Mouse (Mus musculus) ovary, postnatal 36 days (tissue): ENCODE results near the gene Ccdc174.
"Not testable (repeated sequence)": the region's sequence is repeated elsewhere in the genome, so short reads cannot be mapped to it uniquely, and the experiment has no call there.

Experiments
- DNase-seq: peaks from one replicate; pipeline ENCODE4 v3.0.0; 2022; ENCODE audit warnings: low spot score, mixed read lengths

The Ccdc174 gene

GRCm38 (mm10) chr6:91877885-91878651, at the start of gene Ccdc174:
Gene Ccdc174, plus strand, starts transcription at chr6:91878053.
- peak; percentile 85 for DNase-seq

- no peak for DNase-seq
These were observed 44.9 kb upstream of the Ccdc174 start for GRCm38 (mm10) chr6:91832863-91833440.

- peak; percentile 73 for DNase-seq
These were observed 38.6 kb upstream of the Ccdc174 start for GRCm38 (mm10) chr6:91839010-91839871.

- DNase-seq: no peak
These were observed 34.8 kb upstream of the Ccdc174 start for GRCm38 (mm10) chr6:91842897-91843627.

GRCm38 (mm10) chr6:91843628-91844153, 34.2 kb upstream of the Ccdc174 start:
- DNase-seq: no peak

- DNase-seq: no peak
These were observed 25.3 kb upstream of the Ccdc174 start for GRCm38 (mm10) chr6:91852550-91852949.

GRCm38 (mm10) chr6:91858339-91858738, 19.5 kb upstream of the Ccdc174 start:
- DNase-seq: no peak

- DNase-seq: no peak
These were observed 15.0 kb upstream of the Ccdc174 start for GRCm38 (mm10) chr6:91862848-91863247.

GRCm38 (mm10) chr6:91864595-91864994, 13.3 kb upstream of the Ccdc174 start:
- no peak for DNase-seq

GRCm38 (mm10) chr6:91865601-91866000, 12.3 kb upstream of the Ccdc174 start:
- no peak for DNase-seq

GRCm38 (mm10) chr6:91868091-91868490, 9.8 kb upstream of the Ccdc174 start:
- DNase-seq: peak; percentile 11

- no peak for DNase-seq
These were observed 5.1 kb upstream of the Ccdc174 start for GRCm38 (mm10) chr6:91872781-91873180.

GRCm38 (mm10) chr6:91883859-91884258, 6.0 kb downstream of the Ccdc174 start:
- no peak for DNase-seq

GRCm38 (mm10) chr6:91889255-91889906, 11.5 kb downstream of the Ccdc174 start:
- DNase-seq: no peak

GRCm38 (mm10) chr6:91890615-91891014, 12.8 kb downstream of the Ccdc174 start:
- no peak for DNase-seq

GRCm38 (mm10) chr6:91891776-91892175, 13.9 kb downstream of the Ccdc174 start:
- no peak for DNase-seq

GRCm38 (mm10) chr6:91896783-91897182, 18.9 kb downstream of the Ccdc174 start:
- DNase-seq: no peak

GRCm38 (mm10) chr6:91901505-91901904, 23.7 kb downstream of the Ccdc174 start:
- DNase-seq: peak; percentile 64

GRCm38 (mm10) chr6:91902509-91902908, 24.7 kb downstream of the Ccdc174 start, which contains the start of gene 4930590J08Rik:
Gene 4930590J08Rik, plus strand, starts transcription at chr6:91902809.
- DNase-seq: not testable (repeated sequence)

- DNase-seq: no peak
These were observed 36.2 kb downstream of the Ccdc174 start for GRCm38 (mm10) chr6:91914011-91914410.

- no peak for DNase-seq
These were observed 39.4 kb downstream of the Ccdc174 start for GRCm38 (mm10) chr6:91917286-91917685.
